Mouse (Mus musculus) left cerebral cortex, postnatal 25 days (tissue): Measurements from ENCODE around the gene Plekha8. TPM values are rescaled to one million over a fixed set of nuclear protein-coding genes. Genes with fewer than 3 reads are reported as not detected.

ENCODE experiments used
- DNase-seq, 2 experiments: peaks; one replicate each; pipeline ENCODE4 v3.0.0; 2022; ENCODE audit warnings: low spot score in 2 of 2, mixed read lengths in 1 of 2
- intact Hi-C: fragments of 180-260 bp; cut with DNase I; formaldehyde crosslinking; loops from one replicate; pipeline ENCODE4 v1.15.1; 2025
- total RNA-seq, 2 experiments: library from RNA; stranded (reverse); gene quantifications; 2 replicates each; pipeline ENCODE4 v1.2.3; 2021

Gene Plekha8
- total RNA-seq, 2 experiments from 2014 or later, result 11.3 to 12.3 TPM

- intact Hi-C loops, result no loop called here
Measured at GRCm38 (mm10) chr6:54620357-54620756, 25.4 kb downstream of the Plekha8 start.

DNA sequence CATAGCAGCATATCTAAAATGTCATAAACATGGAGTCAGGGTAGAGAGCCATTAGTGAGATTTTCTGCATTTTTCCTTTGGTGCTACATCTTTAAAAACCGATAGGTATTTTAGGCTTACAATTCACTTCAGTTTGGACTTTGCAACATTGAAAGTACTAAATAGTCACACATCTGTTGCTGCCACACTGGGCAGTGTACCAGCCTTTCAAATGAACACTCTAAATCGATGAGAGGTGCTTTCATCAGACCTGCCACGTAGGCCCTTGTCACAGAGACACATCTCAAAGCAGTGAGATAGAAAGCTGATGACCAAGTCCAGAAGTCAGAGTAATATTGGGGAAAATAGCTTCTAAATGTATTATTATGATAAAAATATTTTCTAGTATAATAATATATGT is 33.5 kb downstream of the Plekha8 start:
- no peak for DNase-seq
- intact Hi-C loops, result no loop called here

More at GRCm38 (mm10) chr6:54620357-54620756, 25.4 kb downstream of the Plekha8 start:
- no peak for DNase-seq

GRCm38 (mm10) chr6:54629734-54630133 is 34.8 kb downstream of the Plekha8 start:
- intact Hi-C loops, result loop anchor here (5.0 kb wide), 1 partner anchor 53 kb away; the partner anchor contains the start of gene Mturn
- DNase-seq, result no peak

DNA sequence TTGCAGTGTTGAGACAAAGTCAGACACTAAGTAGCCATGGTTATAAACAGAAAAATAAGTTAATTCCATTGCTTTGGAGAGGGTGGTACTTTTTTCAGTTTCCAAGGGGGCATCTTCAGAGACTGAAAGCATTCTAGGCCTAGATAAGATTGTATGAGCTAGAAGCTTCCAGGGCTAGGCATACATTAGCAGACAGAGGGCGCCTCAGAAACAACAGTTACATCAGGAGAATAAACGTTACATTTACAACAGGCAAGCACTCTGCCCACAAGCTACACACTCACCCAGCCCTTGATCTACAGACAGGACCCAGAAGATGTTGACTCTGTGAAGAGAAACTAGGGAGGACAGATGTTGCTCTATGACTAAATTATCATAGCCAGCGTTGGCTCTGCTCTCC is 36.6 kb downstream of the Plekha8 start:
- intact Hi-C loops, result loop anchor here (5.0 kb wide), 1 partner anchor 51 kb away; the partner anchor contains the start of gene Mturn
- DNase-seq, result peak; percentile 30 to 55

GRCm38 (mm10) chr6:54639877-54640276 is 45.0 kb downstream of the Plekha8 start:
- intact Hi-C loops, result no loop called here
- no peak for DNase-seq

- intact Hi-C loops, result no loop called here
- peak in 1 of 2 experiments; percentile 77 for DNase-seq
Measured at GRCm38 (mm10) chr6:54641953-54642352, 47.0 kb downstream of the Plekha8 start.

- intact Hi-C loops, result no loop called here
- no peak for DNase-seq
Measured at GRCm38 (mm10) chr6:54643181-54643580, 48.3 kb downstream of the Plekha8 start.

GRCm38 (mm10) chr6:54655471-54656095 is 60.7 kb downstream of the Plekha8 start:
- intact Hi-C loops, result no loop called here
- DNase-seq, result no peak

DNA sequence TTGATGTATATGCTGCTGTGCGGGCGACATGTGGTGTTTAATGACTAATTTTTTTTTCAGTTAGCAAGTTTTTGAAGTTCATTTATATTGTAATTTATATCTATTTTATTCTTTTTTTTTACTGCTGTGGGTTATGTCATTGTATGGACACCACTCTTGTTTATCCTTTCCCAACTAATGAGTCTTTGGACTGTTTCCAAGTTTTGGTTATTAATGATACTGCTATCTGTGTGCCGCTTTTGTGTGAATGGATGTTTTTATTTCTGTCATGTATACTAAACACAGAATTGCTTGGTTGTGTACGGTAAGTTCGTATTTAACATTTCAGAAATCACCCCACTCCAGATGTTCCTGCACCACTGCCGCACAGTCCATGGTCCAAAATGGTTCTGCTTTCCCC is 63.0 kb downstream of the Plekha8 start:
- intact Hi-C loops, result no loop called here
- no peak for DNase-seq

DNA sequence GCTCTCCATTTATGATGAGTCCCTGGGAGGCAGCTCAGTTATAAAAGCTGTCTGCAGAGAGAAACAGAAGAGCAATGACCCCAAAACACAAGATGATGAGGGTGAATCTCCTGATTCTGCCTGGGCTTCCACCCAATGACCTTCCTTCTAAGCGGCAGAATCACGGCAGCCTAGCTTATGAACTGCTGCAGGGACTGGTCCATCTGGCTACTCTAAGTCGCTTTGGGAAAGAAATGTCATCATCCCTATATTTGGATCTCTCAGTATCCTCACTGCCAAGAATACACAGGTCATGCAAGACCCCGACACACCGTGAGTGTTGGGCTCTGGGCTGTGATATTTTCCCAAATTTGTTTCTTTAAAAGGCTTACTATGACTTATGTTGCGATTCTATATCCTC is 75.0 kb downstream of the Plekha8 start:
- DNase-seq, result no peak
- intact Hi-C loops, result no loop called here

GRCm38 (mm10) chr6:54672901-54673300 is 78.0 kb downstream of the Plekha8 start:
- no peak for DNase-seq
- intact Hi-C loops, result no loop called here

GRCm38 (mm10) chr6:54679686-54680085 is 84.8 kb downstream of the Plekha8 start:
- intact Hi-C loops, result loop anchor here (5.0 kb wide), 1 partner anchor 47 kb away; no protein-coding TSS in a partner anchor

GRCm38 (mm10) chr6:54680891-54681745 is 86.2 kb downstream of the Plekha8 start, which contains the start of gene Mturn:
Mturn (plus strand) TSS chr6:54681624.
- DNase-seq, result peak; percentile 98 to 99
- intact Hi-C loops, result loop anchor here (5.0 kb wide), 1 partner anchor 49 kb away; no protein-coding TSS in a partner anchor

More at GRCm38 (mm10) chr6:54679686-54680085, 84.8 kb downstream of the Plekha8 start:
- no peak for DNase-seq

GRCm38 (mm10) chr6:54681746-54682428 is 87.0 kb downstream of the Plekha8 start:
- intact Hi-C loops, result loop anchor here (5.0 kb wide), 1 partner anchor 50 kb away; no protein-coding TSS in a partner anchor
- peak; percentile 31 to 34 for DNase-seq

- no peak for DNase-seq
- intact Hi-C loops, result loop anchor here (5.0 kb wide), 1 partner anchor 52 kb away; no protein-coding TSS in a partner anchor
Measured at GRCm38 (mm10) chr6:54684085-54684484, 89.2 kb downstream of the Plekha8 start.

DNA sequence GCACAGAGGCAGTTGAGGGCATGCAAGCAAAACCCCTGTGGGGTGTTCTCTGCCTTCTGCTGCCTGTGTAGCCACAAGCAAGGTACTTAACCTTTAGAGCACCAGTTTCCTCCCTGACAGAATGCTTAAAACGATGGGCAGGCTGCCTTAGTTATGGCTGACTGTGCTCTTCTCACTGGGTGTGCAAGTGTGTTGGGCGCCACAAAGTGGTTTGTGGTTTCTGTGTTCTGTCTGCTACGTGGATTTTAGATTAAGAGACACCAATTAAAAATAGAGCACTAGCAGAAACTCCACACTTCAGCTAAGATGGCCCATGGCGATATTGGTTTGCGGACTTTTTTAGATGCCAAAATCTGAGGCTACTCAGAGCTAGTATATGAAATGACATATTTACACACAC is 90.2 kb downstream of the Plekha8 start:
- DNase-seq, result no peak
- intact Hi-C loops, result no loop called here

DNA sequence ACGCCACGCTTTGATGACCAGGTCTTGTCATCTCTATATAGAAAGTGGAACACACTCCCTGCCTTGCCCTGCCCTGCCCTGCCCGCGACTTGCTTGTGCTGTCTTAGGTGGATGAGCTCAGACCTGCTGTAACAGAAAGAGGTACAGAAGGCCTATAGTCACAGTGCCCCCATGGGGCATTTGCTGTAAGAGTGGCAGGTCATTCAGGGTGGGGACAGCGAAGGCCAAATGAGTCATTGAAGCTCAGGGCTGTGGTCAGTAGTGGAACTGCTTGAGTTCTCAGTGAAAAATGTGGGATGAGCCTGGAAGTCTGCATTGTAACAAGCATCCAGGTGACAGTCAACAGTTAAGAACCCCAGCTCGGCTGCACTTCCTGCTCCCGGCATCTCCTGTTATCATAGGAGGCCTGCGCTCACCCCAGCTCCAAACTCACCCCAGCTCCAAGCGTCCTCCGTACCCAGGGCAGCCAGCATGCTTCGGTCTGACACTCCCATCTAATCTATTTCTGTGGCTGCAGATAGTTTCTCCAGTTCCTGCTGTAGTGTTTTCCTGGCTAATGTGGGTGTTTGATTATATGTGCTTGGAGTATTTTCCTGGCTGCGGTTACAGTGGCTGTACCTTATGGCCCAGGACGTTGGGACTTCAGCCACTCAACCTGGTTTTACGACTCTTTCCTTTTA is 90.9 kb downstream of the Plekha8 start:
- intact Hi-C loops, result no loop called here
- DNase-seq, result peak in 1 of 2 experiments; percentile 19

GRCm38 (mm10) chr6:54686946-54687737 is 92.2 kb downstream of the Plekha8 start:
- no peak for DNase-seq
- intact Hi-C loops, result no loop called here
